Mouse (Mus musculus): ENCODE measurements around the gene Actc1.

DNA sequence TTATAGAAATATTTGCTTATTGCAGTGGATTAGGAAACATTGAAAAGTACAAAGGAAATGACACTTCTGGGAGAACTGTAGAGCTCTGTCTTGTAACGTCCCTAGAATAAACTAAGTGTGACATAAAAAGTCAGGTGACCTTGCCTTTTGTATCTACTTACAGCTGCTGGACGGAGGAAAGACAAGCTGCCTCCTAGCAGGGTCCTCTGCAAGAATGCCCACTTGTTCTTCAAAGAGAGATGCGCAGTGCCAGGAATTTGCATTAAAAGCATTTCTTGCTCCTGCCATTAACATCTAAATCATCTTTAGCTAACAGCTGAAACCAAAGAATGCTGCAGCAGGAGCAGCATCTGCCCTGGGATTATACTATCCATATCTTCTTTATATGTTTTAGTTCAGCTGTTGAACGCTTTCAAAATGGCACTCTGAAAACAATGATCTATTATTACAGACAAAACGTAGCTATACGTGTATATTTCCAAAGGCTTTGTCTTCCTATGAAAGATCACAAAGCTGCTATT lies 6.8 kb upstream of the Actc1 start:
- TF ChIP-seq CTCF (IDR thresholded peaks at IDR 0.05; ENCODE audit: extremely low read depth, insufficient read depth, insufficient read length, insufficient replicate concordance): no peak
- no peak for TF ChIP-seq POLR2A (IDR thresholded peaks at IDR 0.05; ENCODE audit: low read depth, low read length)

Data from spleen, adult 2 months (tissue).